Mouse (Mus musculus) G1E (cell line): ENCODE data around the gene Stat6.

Experiments used
- CTCF ChIP-seq: IDR thresholded peaks from 2 replicates; pipeline ENCODE4 v1.5.1; 2012; ENCODE audit warnings: low read depth, low read length, inconsistent platforms, mixed read lengths
- GATA1 ChIP-seq: IDR thresholded peaks from 2 replicates; pipeline ENCODE4 v1.6.1; 2012; ENCODE audit warnings: borderline replicate concordance, low read length, inconsistent platforms, mixed read lengths

DNA sequence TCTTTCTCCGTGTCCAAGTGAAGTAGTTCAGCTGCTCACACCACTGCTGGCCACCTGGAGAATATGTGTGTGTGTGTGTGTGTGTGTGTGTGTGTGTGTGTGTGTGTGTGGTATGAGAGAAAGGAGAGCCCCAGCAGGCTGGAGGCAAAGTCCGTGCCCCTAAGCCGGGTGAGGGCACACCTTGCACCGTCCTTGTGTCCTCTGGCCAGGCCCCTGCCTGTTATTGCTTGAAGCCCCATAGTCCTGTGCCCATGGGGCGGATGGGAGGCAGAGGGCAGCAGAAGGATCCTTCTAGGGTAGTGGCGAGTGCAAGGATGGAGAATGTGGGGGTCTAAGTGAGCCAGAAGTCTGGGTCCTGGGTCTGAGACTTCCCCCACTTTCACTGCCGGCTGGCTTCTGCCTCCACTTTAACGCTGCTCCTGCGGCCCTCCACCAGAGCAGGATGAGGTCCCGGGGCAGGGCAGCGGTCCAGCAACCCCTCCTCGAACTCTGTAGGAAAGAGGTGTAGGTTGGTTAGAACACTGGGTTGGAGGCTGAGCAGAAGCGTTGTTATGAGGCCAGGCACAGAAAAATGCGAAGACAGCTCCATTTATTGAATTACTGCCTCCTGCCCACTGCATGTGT is 18.6 kb downstream of the Stat6 start:
- TF ChIP-seq CTCF (no peak), GATA1 (no peak)
